Mouse (Mus musculus) midbrain, embryonic 13.5 days (tissue): Measurements from ENCODE around the gene Pias1. TPM values are rescaled to one million over a fixed set of nuclear protein-coding genes. Genes with fewer than 3 reads are reported as not detected.
A peak's percentile ranks its signal among the peaks of the same experiment; 100 is the strongest.

Experiments
- ATAC-seq: fragments of 200-750 bp; cut with Nextera tagmentation; 2 replicates; pipeline ENCODE4 v1.8.0; 2017; ENCODE audit warnings: mild to moderate bottlenecking, moderate TSS enrichment, moderate library complexity
- H3K27ac ChIP-seq: fragments of 300-500 bp; sonication (generic); 2 replicates; pipeline ENCODE4 v1.5.1; 2015; ENCODE audit warnings: inconsistent platforms, mild to moderate bottlenecking, moderate library complexity
- H3K27me3 ChIP-seq: fragments of 300-500 bp; sonication (generic); 2 replicates; pipeline ENCODE4 v1.6.1; 2015; ENCODE audit warnings: mild to moderate bottlenecking, inconsistent platforms
- H3K36me3 ChIP-seq: fragments of 300-500 bp; sonication (generic); 2 replicates; pipeline ENCODE4 v1.6.1; 2015; ENCODE audit warnings: mild to moderate bottlenecking, inconsistent platforms
- H3K4me1 ChIP-seq: fragments of 300-500 bp; sonication (generic); replicated peaks from 2 replicates; pipeline ENCODE4 v1.6.1; 2015; ENCODE audit warnings: inconsistent platforms
- H3K4me2 ChIP-seq: fragments of 300-500 bp; sonication (generic); replicated peaks from 2 replicates; pipeline ENCODE4 v1.6.1; 2015; ENCODE audit warnings: moderate library complexity, mild to moderate bottlenecking, inconsistent platforms
- H3K4me3 ChIP-seq: fragments of 300-500 bp; sonication (generic); replicated peaks from 2 replicates; pipeline ENCODE4 v1.5.1; 2015; ENCODE audit warnings: mild to moderate bottlenecking, inconsistent platforms
- H3K9ac ChIP-seq: fragments of 300-500 bp; sonication (generic); replicated peaks from 2 replicates; pipeline ENCODE4 v1.6.1; 2015; ENCODE audit warnings: mild to moderate bottlenecking, inconsistent platforms
- H3K9me3 ChIP-seq: fragments of 300-500 bp; sonication (generic); 2 replicates; pipeline ENCODE4 v1.6.1; 2016; ENCODE audit warnings: mild to moderate bottlenecking, inconsistent platforms
- WGBS: fragments of 180-500 bp; shearing (Covaris S2); methylation state at CpG from one replicate; pipeline ENCODE4 v1.1.7; 2015; 5-methylcytosine and 5-hydroxymethylcytosine counted together
- polyA plus RNA-seq: library from polyadenylated mRNA; unstranded; fragments of >200 nt; fragmentation: Nextera tagmentation; extraction: Ambion mirVana; gene quantifications from 2 replicates; pipeline ENCODE4 v1.2.1, GENCODE M21; 2015

Pias1 gene
- polyA plus RNA-seq, 1 experiment from 2014 or later, result 70.2 TPM

GRCm38 (mm10) chr9:62979461-62980161 lies 8.1 kb downstream of the Pias1 start:
- Histone ChIP-seq H3K9ac (peak overlapping the region; percentile 90), H3K4me2 (peak overlapping the region; percentile 82), H3K9me3 (no peaks in the 10 kb centered on the region), H3K4me3 (peak overlapping the region; percentile 96), H3K27ac (peak overlapping the region; percentile 98), H3K36me3 (no peaks in the 10 kb centered on the region), H3K27me3 (no peaks in the 10 kb centered on the region), H3K4me1 (peaks cover 43% of the 10 kb centered on the region)
- ATAC-seq, result peak; percentile 51
- 4% methylated on average over 17 of the region's 17 CpGs for WGBS

- Histone ChIP-seq H3K9me3 (no peaks in the 10 kb centered on the region), H3K36me3 (no peaks in the 10 kb centered on the region), H3K27me3 (no peaks in the 10 kb centered on the region), H3K4me3 (no peak overlapping the region), H3K4me1 (peaks cover 48% of the 10 kb centered on the region), H3K9ac (no peak overlapping the region), H3K4me2 (no peak overlapping the region), H3K27ac (no peak overlapping the region)
- no peak for ATAC-seq
- 55% methylated on average over 4 of the region's 4 CpGs for WGBS
Observed at GRCm38 (mm10) chr9:62977152-62977551, 10.6 kb downstream of the Pias1 start.

- no peak for ATAC-seq
- Histone ChIP-seq H3K9me3 (no peaks in the 10 kb centered on the region), H3K27ac (no peak overlapping the region), H3K36me3 (no peaks in the 10 kb centered on the region), H3K4me1 (peaks cover 44% of the 10 kb centered on the region), H3K9ac (no peak overlapping the region), H3K4me2 (no peak overlapping the region), H3K4me3 (no peak overlapping the region), H3K27me3 (no peaks in the 10 kb centered on the region)
- 4% methylated on average over 2 of the region's 2 CpGs for WGBS
Observed at GRCm38 (mm10) chr9:62975830-62976229, 11.9 kb downstream of the Pias1 start.

GRCm38 (mm10) chr9:62974439-62974838 lies 13.3 kb downstream of the Pias1 start:
- WGBS, result 94% methylated on average over 2 of the region's 2 CpGs
- Histone ChIP-seq H3K27me3 (no peaks in the 10 kb centered on the region), H3K4me2 (no peak overlapping the region), H3K27ac (no peak overlapping the region), H3K4me1 (peaks cover 45% of the 10 kb centered on the region), H3K9ac (no peak overlapping the region), H3K4me3 (no peak overlapping the region), H3K9me3 (no peaks in the 10 kb centered on the region), H3K36me3 (no peaks in the 10 kb centered on the region)
- no peak for ATAC-seq

GRCm38 (mm10) chr9:62972073-62972745 lies 15.5 kb downstream of the Pias1 start:
- WGBS, result 49% methylated on average over 10 of the region's 10 CpGs
- Histone ChIP-seq H3K27me3 (no peaks in the 10 kb centered on the region), H3K4me2 (no peak overlapping the region), H3K4me3 (no peak overlapping the region), H3K27ac (no peak overlapping the region), H3K4me1 (peaks cover 26% of the 10 kb centered on the region), H3K9ac (no peak overlapping the region), H3K36me3 (no peaks in the 10 kb centered on the region), H3K9me3 (no peaks in the 10 kb centered on the region)
- no peak for ATAC-seq

GRCm38 (mm10) chr9:62970345-62970744 lies 17.4 kb downstream of the Pias1 start:
- no peaks in the 10 kb centered on the region for H3K27me3 ChIP-seq
- no peak overlapping the region for H3K27ac ChIP-seq
- H3K4me3 ChIP-seq, result no peak overlapping the region
- ATAC-seq, result no peak
- H3K36me3 ChIP-seq, result no peaks in the 10 kb centered on the region
- H3K9me3 ChIP-seq, result no peaks in the 10 kb centered on the region
- H3K9ac ChIP-seq, result no peak overlapping the region
- H3K4me1 ChIP-seq, result peaks cover 11% of the 10 kb centered on the region; the same call in 1 of the 2 replicates
- H3K4me2 ChIP-seq, result no peak overlapping the region

GRCm38 (mm10) chr9:62966018-62966417 lies 21.7 kb downstream of the Pias1 start:
- 100% methylated on average over 3 of the region's 3 CpGs for WGBS
- no peak overlapping the region for H3K4me3 ChIP-seq
- H3K9ac ChIP-seq, result no peak overlapping the region
- no peaks in the 10 kb centered on the region for H3K9me3 ChIP-seq
- no peaks in the 10 kb centered on the region for H3K27me3 ChIP-seq
- no peak overlapping the region for H3K4me2 ChIP-seq
- H3K4me1 ChIP-seq, result peaks cover 3% of the 10 kb centered on the region; the same call in 1 of the 2 replicates
- no peaks in the 10 kb centered on the region for H3K36me3 ChIP-seq
- H3K27ac ChIP-seq, result no peak overlapping the region
- ATAC-seq, result no peak

GRCm38 (mm10) chr9:62952713-62953112 lies 35.0 kb downstream of the Pias1 start:
- Histone ChIP-seq H3K36me3 (peaks cover 9% of the 10 kb centered on the region), H3K9me3 (no peaks in the 10 kb centered on the region), H3K27ac (no peak overlapping the region), H3K4me3 (no peak overlapping the region), H3K27me3 (no peaks in the 10 kb centered on the region), H3K9ac (no peak overlapping the region), H3K4me2 (no peak overlapping the region), H3K4me1 (no peaks in the 10 kb centered on the region)
- no peak for ATAC-seq

GRCm38 (mm10) chr9:62945346-62945745 lies 42.4 kb downstream of the Pias1 start:
- Histone ChIP-seq H3K4me1 (no peaks in the 10 kb centered on the region), H3K36me3 (0 out of 2 replicates have a peak, but pooled peaks cover 10% of the 10 kb centered on the region), H3K27ac (no peak overlapping the region), H3K4me2 (no peak overlapping the region), H3K4me3 (no peak overlapping the region), H3K27me3 (no peaks in the 10 kb centered on the region), H3K9ac (no peak overlapping the region), H3K9me3 (no peaks in the 10 kb centered on the region)
- 96% methylated on average over 6 of the region's 6 CpGs for WGBS
- ATAC-seq, result no peak

GRCm38 (mm10) chr9:62944063-62944462 lies 43.7 kb downstream of the Pias1 start:
- no peak overlapping the region for H3K27ac ChIP-seq
- ATAC-seq, result no peak
- 95% methylated on average over 1 of the region's 1 CpGs for WGBS
- H3K9ac ChIP-seq, result no peak overlapping the region
- no peak overlapping the region for H3K4me2 ChIP-seq
- H3K4me3 ChIP-seq, result no peak overlapping the region
- H3K27me3 ChIP-seq, result no peaks in the 10 kb centered on the region
- H3K36me3 ChIP-seq, result 0 out of 2 replicates have a peak, but pooled peaks cover 10% of the 10 kb centered on the region
- no peaks in the 10 kb centered on the region for H3K4me1 ChIP-seq
- H3K9me3 ChIP-seq, result no peaks in the 10 kb centered on the region

- no peak for ATAC-seq
- no peaks in the 10 kb centered on the region for H3K9me3 ChIP-seq
- 0 out of 2 replicates have a peak, but pooled peaks cover 2% of the 10 kb centered on the region for H3K4me1 ChIP-seq
Observed at GRCm38 (mm10) chr9:62940966-62941365, 46.8 kb downstream of the Pias1 start.

GRCm38 (mm10) chr9:62935854-62936253 lies 51.9 kb downstream of the Pias1 start:
- H3K27ac ChIP-seq, result no peak overlapping the region
- H3K36me3 ChIP-seq, result no peaks in the 10 kb centered on the region
- WGBS, result 85% methylated on average over 5 of the region's 5 CpGs
- H3K9ac ChIP-seq, result no peak overlapping the region
- H3K27me3 ChIP-seq, result no peaks in the 10 kb centered on the region
- H3K4me3 ChIP-seq, result no peak overlapping the region
- no peaks in the 10 kb centered on the region for H3K9me3 ChIP-seq
- no peak overlapping the region for H3K4me2 ChIP-seq
- no peak for ATAC-seq
- H3K4me1 ChIP-seq, result peaks cover 8% of the 10 kb centered on the region; the same call in 1 of the 2 replicates

More at GRCm38 (mm10) chr9:62940966-62941365, 46.8 kb downstream of the Pias1 start:
- Histone ChIP-seq H3K4me2 (no peak overlapping the region), H3K4me3 (no peak overlapping the region), H3K9ac (no peak overlapping the region), H3K36me3 (0 out of 2 replicates have a peak, but pooled peaks cover 2% of the 10 kb centered on the region), H3K27ac (no peak overlapping the region), H3K27me3 (no peaks in the 10 kb centered on the region)
- WGBS, result 89% methylated on average over 3 of the region's 3 CpGs
